Mouse (Mus musculus): ENCODE data around the gene Procr.

DNA sequence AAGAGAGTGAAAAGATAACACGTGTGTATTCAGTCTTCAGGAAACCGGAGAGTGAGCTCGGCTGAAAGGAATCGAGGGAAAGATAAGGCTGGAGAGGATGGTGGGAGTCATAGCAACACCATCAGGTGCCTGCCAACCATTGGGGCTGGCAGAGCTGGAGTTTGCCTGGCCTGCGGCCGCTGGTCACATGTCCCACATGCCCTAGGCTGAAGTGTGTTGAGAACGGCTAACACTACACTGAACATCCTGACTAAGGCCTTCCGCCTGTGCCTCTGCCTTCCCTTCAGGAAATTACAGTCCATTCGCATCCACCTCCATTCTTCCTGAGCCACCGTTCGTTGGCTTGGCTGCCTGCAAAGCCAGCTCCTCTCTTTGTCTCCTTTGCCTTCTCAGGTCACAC, 8.7 kb upstream of the Procr start:
- no peak for TF ChIP-seq CTCF (conservative IDR thresholded peaks at IDR 0.05; ENCODE audit: low read length)
- no peak for TF ChIP-seq NANOG (IDR thresholded peaks at IDR 0.05; ENCODE audit: borderline replicate concordance, low read length)
- no peak for TF ChIP-seq POU5F1 (IDR thresholded peaks at IDR 0.05; ENCODE audit: borderline replicate concordance, low read length)

All from E14TG2a.4 (cell line).